Mouse (Mus musculus): ENCODE results near the gene Polr1d. TPM values are rescaled to one million over a fixed set of nuclear protein-coding genes. Genes with fewer than 3 reads are reported as not detected.
A peak's percentile ranks its signal among the peaks of the same experiment; 100 is the strongest.

Gene Polr1d
- polyA plus RNA-seq, 1 experiment: 136 TPM

DNA sequence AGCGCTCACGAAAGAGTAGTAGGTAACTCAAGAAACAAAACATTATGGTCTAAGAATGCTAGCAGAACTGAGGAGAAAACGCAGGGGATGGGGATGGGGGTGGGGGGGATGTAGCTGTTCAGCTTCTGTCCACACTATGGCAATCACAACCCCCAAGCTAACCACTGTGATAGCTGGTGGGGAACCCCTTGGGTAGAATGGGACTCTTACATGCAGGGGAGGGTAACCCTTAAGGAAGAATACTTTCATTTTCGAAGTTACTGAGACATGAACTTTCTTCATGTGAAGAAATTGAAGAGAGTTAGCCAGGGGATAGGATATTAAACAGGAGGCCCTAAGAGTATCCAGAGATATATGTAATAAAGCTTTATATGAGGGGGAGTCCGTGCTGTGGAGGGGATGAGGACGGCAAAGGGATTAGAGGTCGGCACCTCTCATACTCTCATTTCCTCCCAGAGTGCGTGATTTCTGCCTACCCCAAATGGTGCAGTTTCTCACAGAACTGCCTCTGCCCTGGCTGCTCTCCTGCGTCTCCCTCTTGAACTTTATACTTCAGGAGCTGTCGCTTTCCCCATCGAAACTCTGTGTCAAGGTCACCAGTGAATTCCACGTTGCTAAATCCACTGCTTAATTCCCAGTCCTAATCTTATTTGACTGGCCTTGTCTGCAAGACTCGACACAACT, 25.9 kb upstream of the Polr1d start:
- Histone ChIP-seq H3K27me3 (ENCODE audit: control insufficient read depth, insufficient read depth, low read length) (no peaks in the 10 kb centered on the region), H3K36me3 (ENCODE audit: control insufficient read depth, insufficient read depth, low read length) (no peaks in the 10 kb centered on the region), H3K4me3 (ENCODE audit: control insufficient read depth, low read depth, low read length) (no peak overlapping the region), H3K4me1 (ENCODE audit: control insufficient read depth, insufficient read depth, low read length) (no peaks in the 10 kb centered on the region), H3K27ac (ENCODE audit: control insufficient read depth, insufficient read depth, low read depth, low read length) (peak overlapping the region; percentile 19; the same call in 1 of the 2 replicates)
- no peak for TF ChIP-seq POLR2A (IDR thresholded peaks at IDR 0.05; ENCODE audit: control insufficient read depth, low read depth, low read length)
- no peak for TF ChIP-seq CTCF (IDR thresholded peaks at IDR 0.05; ENCODE audit: control insufficient read depth, insufficient read depth, insufficient replicate concordance, low read depth, low read length)

DNA sequence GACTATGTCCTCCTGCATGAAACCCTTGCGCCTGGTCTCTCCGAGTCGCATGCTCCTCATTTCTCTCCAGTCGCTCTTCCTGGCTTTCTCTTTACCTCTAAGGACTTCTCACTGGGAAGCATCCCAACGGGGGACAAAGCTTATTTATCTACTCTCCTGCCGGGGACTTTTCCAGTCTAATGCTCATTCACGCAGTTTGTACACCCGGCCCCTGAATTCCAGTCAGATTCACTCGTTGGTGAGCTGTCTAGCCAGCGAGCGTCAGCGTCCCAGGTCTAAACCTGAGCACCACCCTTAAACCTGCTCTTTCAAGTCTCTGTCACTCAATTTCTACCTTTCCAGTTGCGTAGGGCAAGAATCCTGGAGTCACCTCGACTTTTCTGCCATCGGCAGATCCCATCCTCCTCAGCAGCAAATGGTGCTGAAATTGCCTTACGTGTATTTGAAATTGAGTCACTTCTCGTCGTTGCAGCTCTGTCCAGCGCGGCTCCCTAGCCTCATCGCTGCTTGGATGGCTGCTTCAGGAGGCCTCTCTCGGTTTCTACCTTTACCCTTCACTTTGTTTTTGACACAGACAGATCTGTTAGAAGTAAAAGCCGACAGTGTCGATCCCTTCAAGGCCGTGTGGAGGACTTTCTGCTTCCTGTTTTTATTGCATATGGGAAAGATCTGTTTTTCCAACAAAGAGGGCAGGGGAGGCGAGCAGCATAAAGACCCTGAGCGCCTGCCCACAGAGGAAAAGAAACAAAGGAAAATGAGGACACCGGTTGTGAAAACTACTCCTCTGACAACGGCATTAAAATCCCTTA, 25.1 kb upstream of the Polr1d start:
- H3K27me3 ChIP-seq (ENCODE audit: control insufficient read depth, insufficient read depth, low read length): no peaks in the 10 kb centered on the region
- H3K4me1 ChIP-seq (ENCODE audit: control insufficient read depth, insufficient read depth, low read length): no peaks in the 10 kb centered on the region
- no peak overlapping the region for H3K4me3 ChIP-seq (ENCODE audit: control insufficient read depth, low read depth, low read length)
- H3K27ac ChIP-seq (ENCODE audit: control insufficient read depth, insufficient read depth, low read depth, low read length): peak overlapping the region; percentile 19; the same call in 1 of the 2 replicates
- H3K36me3 ChIP-seq (ENCODE audit: control insufficient read depth, insufficient read depth, low read length): no peaks in the 10 kb centered on the region
- no peak for TF ChIP-seq CTCF (IDR thresholded peaks at IDR 0.05; ENCODE audit: control insufficient read depth, insufficient read depth, insufficient replicate concordance, low read depth, low read length)
- no peak for TF ChIP-seq POLR2A (IDR thresholded peaks at IDR 0.05; ENCODE audit: control insufficient read depth, low read depth, low read length)

DNA sequence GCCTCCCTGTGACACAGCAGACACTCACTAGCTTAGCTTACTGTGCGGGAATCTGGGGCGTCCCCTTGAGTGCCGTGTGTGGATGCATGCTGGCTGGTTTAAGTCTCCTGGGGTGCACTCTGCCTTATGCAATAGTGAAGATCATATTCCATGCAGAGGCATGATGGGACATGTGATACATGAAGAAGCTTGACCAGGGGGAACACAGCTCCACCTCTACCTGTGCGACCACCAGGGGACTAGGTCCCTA, 24.6 kb upstream of the Polr1d start:
- H3K27me3 ChIP-seq (ENCODE audit: control insufficient read depth, insufficient read depth, low read length): no peaks in the 10 kb centered on the region
- no peak overlapping the region for H3K27ac ChIP-seq (ENCODE audit: control insufficient read depth, insufficient read depth, low read depth, low read length)
- H3K36me3 ChIP-seq (ENCODE audit: control insufficient read depth, insufficient read depth, low read length): no peaks in the 10 kb centered on the region
- TF ChIP-seq POLR2A (IDR thresholded peaks at IDR 0.05; ENCODE audit: control insufficient read depth, low read depth, low read length): no peak
- no peak for TF ChIP-seq CTCF (IDR thresholded peaks at IDR 0.05; ENCODE audit: control insufficient read depth, insufficient read depth, insufficient replicate concordance, low read depth, low read length)
- H3K4me1 ChIP-seq (ENCODE audit: control insufficient read depth, insufficient read depth, low read length): no peaks in the 10 kb centered on the region
- H3K4me3 ChIP-seq (ENCODE audit: control insufficient read depth, low read depth, low read length): no peak overlapping the region

DNA sequence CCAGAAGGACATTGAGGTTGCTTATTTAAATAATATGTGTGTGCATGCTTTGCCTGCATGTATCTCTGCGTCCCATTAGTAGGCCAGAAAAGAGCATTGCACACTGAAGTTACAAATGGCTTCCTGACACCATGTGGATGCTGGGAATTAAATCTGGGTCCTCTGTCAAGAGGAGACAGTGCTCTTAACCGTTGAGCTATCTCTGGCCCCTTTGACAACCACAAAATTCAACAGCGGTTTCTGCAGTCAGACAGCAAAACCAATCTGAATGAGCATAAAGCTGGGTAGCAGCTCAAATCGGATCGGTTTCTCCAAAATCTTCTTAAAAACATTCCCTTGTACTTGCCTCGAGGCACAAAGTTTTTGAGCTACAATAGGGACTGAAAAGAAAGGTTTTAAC, 23.8 kb upstream of the Polr1d start:
- Histone ChIP-seq H3K4me1 (ENCODE audit: control insufficient read depth, insufficient read depth, low read length) (no peaks in the 10 kb centered on the region), H3K27ac (ENCODE audit: control insufficient read depth, insufficient read depth, low read depth, low read length) (no peak overlapping the region), H3K36me3 (ENCODE audit: control insufficient read depth, insufficient read depth, low read length) (no peaks in the 10 kb centered on the region), H3K27me3 (ENCODE audit: control insufficient read depth, insufficient read depth, low read length) (no peaks in the 10 kb centered on the region), H3K4me3 (ENCODE audit: control insufficient read depth, low read depth, low read length) (no peak overlapping the region)
- no peak for TF ChIP-seq CTCF (IDR thresholded peaks at IDR 0.05; ENCODE audit: control insufficient read depth, insufficient read depth, insufficient replicate concordance, low read depth, low read length)

DNA sequence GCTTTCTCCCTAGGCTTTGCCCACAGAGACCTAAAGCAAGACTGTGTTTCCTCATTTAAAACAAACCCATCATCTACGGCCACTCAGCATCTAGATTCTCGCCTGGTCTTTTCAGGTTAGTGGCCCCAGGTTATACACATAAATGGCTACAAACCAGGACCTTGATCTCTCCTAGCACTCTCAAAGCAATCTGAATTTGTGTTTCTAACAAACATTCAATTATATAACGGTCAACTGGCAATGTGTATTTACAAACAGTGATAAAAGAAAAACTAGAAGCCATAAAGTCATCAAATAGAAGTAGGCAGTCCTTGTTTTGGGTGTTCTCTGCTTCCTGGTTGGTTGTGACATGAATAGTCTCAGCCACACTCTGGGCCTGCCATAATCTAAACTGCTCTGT, 23.4 kb upstream of the Polr1d start:
- H3K27me3 ChIP-seq (ENCODE audit: control insufficient read depth, insufficient read depth, low read length): no peaks in the 10 kb centered on the region
- no peak overlapping the region for H3K27ac ChIP-seq (ENCODE audit: control insufficient read depth, insufficient read depth, low read depth, low read length)
- TF ChIP-seq CTCF (IDR thresholded peaks at IDR 0.05; ENCODE audit: control insufficient read depth, insufficient read depth, insufficient replicate concordance, low read depth, low read length): no peak
- TF ChIP-seq POLR2A (IDR thresholded peaks at IDR 0.05; ENCODE audit: control insufficient read depth, low read depth, low read length): no peak

DNA sequence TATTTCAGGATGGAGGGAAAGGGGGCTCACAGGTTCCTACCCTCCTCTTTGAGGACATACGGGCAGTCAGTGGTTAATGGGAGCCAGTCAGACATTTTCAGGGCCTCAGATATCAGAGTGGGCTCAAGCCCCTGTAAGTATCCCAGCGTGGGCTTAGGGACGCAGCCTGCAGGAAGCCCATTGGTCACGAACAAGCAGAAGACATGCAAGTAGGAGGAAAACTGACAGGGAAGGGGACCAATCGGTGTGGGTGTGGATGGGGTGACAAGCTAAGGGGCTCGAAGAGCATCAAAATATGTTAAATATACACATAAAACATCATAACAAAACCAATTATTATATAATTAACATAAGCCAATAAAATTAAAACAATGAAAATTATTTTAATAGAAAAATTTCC, 22.5 kb upstream of the Polr1d start:
- no peaks in the 10 kb centered on the region for H3K36me3 ChIP-seq (ENCODE audit: control insufficient read depth, insufficient read depth, low read length)
- H3K27ac ChIP-seq (ENCODE audit: control insufficient read depth, insufficient read depth, low read depth, low read length): no peak overlapping the region
- no peak overlapping the region for H3K4me3 ChIP-seq (ENCODE audit: control insufficient read depth, low read depth, low read length)
- H3K4me1 ChIP-seq (ENCODE audit: control insufficient read depth, insufficient read depth, low read length): no peaks in the 10 kb centered on the region
- no peak for TF ChIP-seq POLR2A (IDR thresholded peaks at IDR 0.05; ENCODE audit: control insufficient read depth, low read depth, low read length)
- TF ChIP-seq CTCF (IDR thresholded peaks at IDR 0.05; ENCODE audit: control insufficient read depth, insufficient read depth, insufficient replicate concordance, low read depth, low read length): no peak
- no peaks in the 10 kb centered on the region for H3K27me3 ChIP-seq (ENCODE audit: control insufficient read depth, insufficient read depth, low read length)

More for the DNA sequence above, 23.4 kb upstream of the Polr1d start:
- H3K4me3 ChIP-seq (ENCODE audit: control insufficient read depth, low read depth, low read length): no peak overlapping the region
- no peaks in the 10 kb centered on the region for H3K36me3 ChIP-seq (ENCODE audit: control insufficient read depth, insufficient read depth, low read length)
- no peaks in the 10 kb centered on the region for H3K4me1 ChIP-seq (ENCODE audit: control insufficient read depth, insufficient read depth, low read length)

DNA sequence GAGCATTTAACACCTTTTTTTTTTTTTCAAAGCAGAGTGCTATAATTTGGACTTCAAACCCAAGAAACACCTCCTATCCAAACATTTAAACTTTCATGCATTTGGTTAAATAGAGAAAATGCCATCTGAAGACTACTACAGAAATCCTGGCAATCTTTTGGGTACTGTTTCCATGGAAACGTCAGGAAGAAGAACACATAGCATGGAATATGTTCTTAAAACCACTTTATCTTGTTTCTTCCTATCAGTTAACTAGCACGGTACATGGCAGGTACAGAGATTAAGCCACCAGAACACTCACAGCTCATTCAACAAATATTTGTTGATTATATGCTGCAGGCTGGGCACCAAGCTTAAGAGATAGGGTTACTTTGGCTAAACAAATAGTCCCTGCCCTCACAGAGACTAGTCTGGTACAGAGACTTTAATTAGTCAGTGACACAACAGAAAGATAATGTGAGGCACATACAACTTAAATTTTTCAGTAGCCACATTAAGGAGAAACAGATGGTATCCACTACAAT, 22.0 kb upstream of the Polr1d start:
- Histone ChIP-seq H3K4me3 (ENCODE audit: control insufficient read depth, low read depth, low read length) (no peak overlapping the region), H3K4me1 (ENCODE audit: control insufficient read depth, insufficient read depth, low read length) (no peaks in the 10 kb centered on the region), H3K27me3 (ENCODE audit: control insufficient read depth, insufficient read depth, low read length) (no peaks in the 10 kb centered on the region), H3K36me3 (ENCODE audit: control insufficient read depth, insufficient read depth, low read length) (no peaks in the 10 kb centered on the region), H3K27ac (ENCODE audit: control insufficient read depth, insufficient read depth, low read depth, low read length) (no peak overlapping the region)
- TF ChIP-seq CTCF (IDR thresholded peaks at IDR 0.05; ENCODE audit: control insufficient read depth, insufficient read depth, insufficient replicate concordance, low read depth, low read length) (no peak), POLR2A (IDR thresholded peaks at IDR 0.05; ENCODE audit: control insufficient read depth, low read depth, low read length) (no peak)

Data from testis, adult 2 months (tissue).